Comparison of ENCODE assay signal across 10 mouse cellular contexts in the genomic region with DNA sequence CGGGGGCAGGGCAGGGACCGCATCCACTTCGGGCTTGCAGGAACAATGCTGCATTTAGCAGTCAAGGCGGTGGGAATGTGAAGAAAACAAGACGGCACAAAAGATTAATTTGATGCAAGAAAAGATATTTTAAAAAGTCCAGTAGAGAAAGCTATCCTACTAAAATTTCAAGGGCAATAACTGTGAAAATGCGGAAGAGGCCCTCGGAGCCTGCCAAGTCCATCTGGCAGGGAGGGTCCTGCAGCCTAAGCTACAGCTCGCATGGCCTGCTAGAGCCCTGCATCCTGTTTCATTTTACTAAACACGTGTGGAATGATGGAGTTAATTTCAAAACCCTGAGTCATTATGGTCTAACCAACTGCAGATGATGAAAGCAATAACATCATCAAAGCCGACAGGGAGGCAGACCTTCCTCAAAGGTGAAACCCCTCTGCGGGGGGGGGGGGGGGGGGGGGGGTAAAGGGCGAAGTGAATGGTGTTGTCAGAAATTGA.
DNase-seq lines count a peak whose midpoint lies in the region; ATAC-seq and TF ChIP-seq lines count a peak whose summit lies in the region.
"Had no signal": no experiment of that assay in that cellular context is flagged by ENCODE, and none has a peak within 500 bp of the region (broad histone marks: within the 10 kb centered on the region; RNA-seq: fewer than 3 reads in every experiment).

No protein-coding gene starts in this region.

- H3K27me3 ChIP-seq in heart, postnatal 0 days (ENCODE audit: control insufficient read depth, insufficient read depth, low read length) = no peaks in the 10 kb centered on the region
- H3K27me3 ChIP-seq in heart, adult 2 months (ENCODE audit: control insufficient read depth, insufficient read depth, low read length) = no peaks in the 10 kb centered on the region
- no peaks in the 10 kb centered on the region for H3K27me3 ChIP-seq in midbrain, embryonic 10.5 days (ENCODE audit: low read depth, poor library complexity, severe bottlenecking)

- TF ChIP-seq EP300 in heart, postnatal 0 days (IDR thresholded peaks at IDR 0.05; ENCODE audit: low read depth) = no peak
- TF ChIP-seq EP300 in heart, adult 2 months (IDR thresholded peaks at IDR 0.05; ENCODE audit: insufficient read depth, low read depth, low read length) = no peak

- no peaks in the 10 kb centered on the region for H3K9me3 ChIP-seq in heart, postnatal 0 days (replicated peaks; ENCODE audit: control insufficient read depth, low read length)
- no peaks in the 10 kb centered on the region for H3K9me3 ChIP-seq in midbrain, embryonic 10.5 days (replicated peaks)

- H3K4me1 ChIP-seq in heart, postnatal 0 days (ENCODE audit: control insufficient read depth, insufficient read depth) = peaks cover 12% of the 10 kb centered on the region
- peaks cover 4% of the 10 kb centered on the region for H3K4me1 ChIP-seq in heart, adult 2 months (ENCODE audit: control insufficient read depth, insufficient read depth, low read length)
- peaks cover 15% of the 10 kb centered on the region for H3K4me1 ChIP-seq in midbrain, embryonic 10.5 days

- no peak overlapping the region for H3K4me3 ChIP-seq in heart, postnatal 0 days (ENCODE audit: low read depth, low read length)
- no peak overlapping the region for H3K4me3 ChIP-seq in heart, adult 2 months
- no peak overlapping the region for H3K4me3 ChIP-seq in midbrain, embryonic 10.5 days

- H3K36me3 ChIP-seq in heart, postnatal 0 days (replicated peaks; ENCODE audit: control insufficient read depth, insufficient read depth, low read length) = no peaks in the 10 kb centered on the region
- no peaks in the 10 kb centered on the region for H3K36me3 ChIP-seq in heart, adult 2 months (ENCODE audit: control insufficient read depth, insufficient read depth, low read length)
- H3K36me3 ChIP-seq in midbrain, embryonic 10.5 days = no peaks in the 10 kb centered on the region
- H3K36me3 ChIP-seq: G1E had no signal

- H3K4me2 ChIP-seq in heart, postnatal 0 days (ENCODE audit: low read depth, low read length) = no peak overlapping the region

- no peak for TF ChIP-seq CTCF in heart, postnatal 0 days (IDR thresholded peaks at IDR 0.05; ENCODE audit: low read depth)
- TF ChIP-seq CTCF in heart, adult 2 months (IDR thresholded peaks at IDR 0.05) = no peak

- no peak for DNase-seq in heart, postnatal 0 days (ENCODE audit: low spot score)
- no peak for DNase-seq in heart, adult 2 months
- peak; percentile 21 for DNase-seq in midbrain, embryonic 10.5 days (ENCODE audit: low spot score)
- DNase-seq in retina, postnatal 1 day = no peak
- no peak for DNase-seq in adrenal gland, postnatal 10 days
- no peak for DNase-seq in gastrocnemius, adult 18-20 months (ENCODE audit: low spot score)

- H3K9ac ChIP-seq in heart, postnatal 0 days (replicated peaks; ENCODE audit: low read depth, low read length) = no peak overlapping the region
- no peak overlapping the region for H3K9ac ChIP-seq in heart, adult 2 months (ENCODE audit: low read depth, low read length)

- no peak for TF ChIP-seq POLR2A in heart, adult 2 months (IDR thresholded peaks at IDR 0.05; ENCODE audit: insufficient read depth, low read depth, low read length)

- no peaks in the 10 kb centered on the region for H3K79me2 ChIP-seq in heart, adult 2 months (replicated peaks; ENCODE audit: control insufficient read depth, insufficient read depth, low read length)

- H3K27ac ChIP-seq in heart, postnatal 0 days (ENCODE audit: low read depth) = peak overlapping the region; percentile 52; the same call in 1 of the 2 replicates
- H3K27ac ChIP-seq in heart, adult 2 months = no peak overlapping the region; the same call in 1 of the 2 replicates
- peak overlapping the region; percentile 74 for H3K27ac ChIP-seq in midbrain, embryonic 10.5 days (replicated peaks)
- H3K27ac ChIP-seq: macrophage had no signal

- ATAC-seq in heart, postnatal 0 days (ENCODE audit: insufficient read depth, low read depth) = no peak
- peak; percentile 46 for ATAC-seq in activated CD4-positive, CD25-positive, alpha-beta regulatory T cell, adult 4 months
- peak; percentile 96 to 97 for ATAC-seq in hematopoietic stem cell, adult 5-6 weeks (replicated peaks in 1 of 2; ENCODE audit: insufficient read depth in 1 of 2, low FRiP score in 2 of 2, low TSS enrichment in 1 of 2, low read depth in 1 of 2, poor library complexity in 2 of 2, severe bottlenecking in 2 of 2)

- 47% methylated on average over 11 of the region's 12 CpGs for WGBS in heart, postnatal 0 days
- 41% methylated on average over 12 of the region's 12 CpGs for WGBS in heart, adult 2 months
- 29% methylated on average over 11 of the region's 12 CpGs for WGBS in midbrain, embryonic 10.5 days

- intact Hi-C loops in heart, adult 2 months (cut with DNase I) = no loop called here
